Mouse (Mus musculus) cerebellum, postnatal 14 days (tissue): ENCODE data around the gene Il31.
A peak's percentile ranks its signal among the peaks of the same experiment; 100 is the strongest.
"Not testable (repeated sequence)": the region's sequence is repeated elsewhere in the genome, so short reads cannot be mapped to it uniquely, and the experiment has no call there.

ENCODE experiments used
- DNase-seq, 2 experiments: peaks; one replicate each; pipeline ENCODE4 v3.0.0; 2021; ENCODE audit warnings: mixed read lengths in 2 of 2

The Il31 gene

DNA sequence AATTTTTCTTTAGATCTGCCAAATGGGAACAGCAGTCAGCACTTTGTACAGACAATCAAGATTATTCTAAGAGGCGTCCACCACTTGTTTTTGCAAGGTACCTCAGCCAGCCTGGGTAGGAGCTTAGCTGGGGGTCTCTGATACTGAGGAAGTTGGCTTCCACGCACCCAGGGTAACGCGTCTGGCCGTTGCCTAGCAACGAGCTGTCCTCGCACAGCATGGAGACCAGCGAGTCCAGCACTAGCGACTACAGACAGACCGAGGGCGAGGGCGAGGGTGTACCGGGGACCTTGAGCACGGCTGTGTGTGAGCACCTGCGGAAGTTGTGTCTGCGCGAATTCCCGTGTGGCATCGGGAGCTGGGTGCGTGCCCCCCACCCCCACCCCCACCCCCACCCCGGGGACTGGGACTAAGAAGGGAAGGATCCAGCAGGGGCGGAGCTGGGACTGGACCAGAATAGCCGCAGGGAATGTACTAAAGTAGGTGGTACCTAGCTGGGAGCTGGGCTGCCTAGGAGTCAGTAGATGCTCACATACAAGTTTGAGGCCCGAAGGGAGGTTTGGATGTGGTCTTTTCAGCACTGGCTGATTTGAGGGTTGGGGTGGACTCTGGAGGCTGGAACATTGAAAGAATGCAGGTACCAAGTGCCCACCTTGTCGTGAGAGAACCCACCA is at the start of gene Il31, which contains the start of gene Lrrc43:
Gene Il31, minus strand, starts transcription at position 378 of the 674 bp plus-strand sequence.
Gene Lrrc43, plus strand, starts transcription at position 194 of the 674 bp plus-strand sequence.
- DNase-seq, result peak; percentile 36 to 47

DNA sequence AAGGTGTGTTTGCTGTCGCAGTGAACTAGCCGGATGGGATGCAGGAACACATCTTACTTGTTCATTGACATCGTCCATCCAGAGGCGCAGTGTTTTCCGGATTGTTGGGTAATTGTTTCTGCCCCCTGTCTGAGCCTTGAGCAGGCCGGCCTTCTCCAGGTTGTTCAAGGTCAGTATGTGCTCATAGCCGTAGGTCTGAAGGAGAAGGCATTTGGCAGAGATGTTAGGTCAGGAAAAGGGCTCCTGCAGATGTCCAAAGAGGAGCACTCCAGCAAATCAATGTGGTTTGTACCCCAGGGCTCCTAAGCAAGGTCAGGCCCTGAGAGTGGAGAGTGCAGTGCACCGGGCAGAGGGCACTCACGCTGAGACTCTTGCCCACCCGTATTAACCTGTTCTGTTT is 44.5 kb upstream of the Il31 start:
- no peak for DNase-seq

DNA sequence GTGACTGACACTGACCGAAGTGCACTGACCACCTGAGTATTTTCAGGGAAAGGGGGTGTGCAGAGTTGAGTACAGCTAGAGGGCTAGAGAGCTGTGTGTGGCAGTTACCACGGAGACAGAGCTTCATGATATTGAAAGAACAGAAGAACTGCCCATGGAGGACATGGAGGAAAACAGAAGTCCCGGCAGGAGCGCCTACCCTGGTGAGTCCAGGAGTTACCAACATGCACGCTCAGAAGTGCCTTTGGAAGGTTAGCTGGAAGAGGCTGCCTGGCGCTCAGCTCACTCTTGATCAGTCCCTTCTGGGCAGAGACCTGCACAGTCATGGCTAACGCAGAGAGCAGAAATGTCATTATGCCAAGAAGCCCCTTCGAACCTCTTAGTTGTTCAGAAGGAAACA is 40.8 kb upstream of the Il31 start:
- DNase-seq, result no peak

DNA sequence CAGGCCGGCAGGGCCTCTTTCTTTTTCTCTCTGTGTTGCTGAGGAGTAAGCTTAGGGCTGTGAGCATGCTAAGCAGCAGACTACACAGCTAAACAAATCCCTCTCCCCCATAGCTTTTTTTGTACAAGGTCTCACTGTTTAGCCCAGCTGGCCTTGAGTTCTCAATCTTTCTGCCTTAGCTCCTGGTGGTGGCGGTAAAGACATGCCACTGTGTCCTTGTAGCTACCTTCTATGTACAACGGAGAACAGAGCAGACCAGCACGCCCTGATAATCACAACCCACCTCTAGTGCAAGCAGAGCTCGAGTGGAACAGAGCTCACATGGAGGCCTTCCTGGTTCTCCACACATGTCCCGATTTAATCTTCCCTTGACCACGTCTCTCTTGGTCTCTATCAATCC is 39.4 kb upstream of the Il31 start:
- DNase-seq, result no peak

DNA sequence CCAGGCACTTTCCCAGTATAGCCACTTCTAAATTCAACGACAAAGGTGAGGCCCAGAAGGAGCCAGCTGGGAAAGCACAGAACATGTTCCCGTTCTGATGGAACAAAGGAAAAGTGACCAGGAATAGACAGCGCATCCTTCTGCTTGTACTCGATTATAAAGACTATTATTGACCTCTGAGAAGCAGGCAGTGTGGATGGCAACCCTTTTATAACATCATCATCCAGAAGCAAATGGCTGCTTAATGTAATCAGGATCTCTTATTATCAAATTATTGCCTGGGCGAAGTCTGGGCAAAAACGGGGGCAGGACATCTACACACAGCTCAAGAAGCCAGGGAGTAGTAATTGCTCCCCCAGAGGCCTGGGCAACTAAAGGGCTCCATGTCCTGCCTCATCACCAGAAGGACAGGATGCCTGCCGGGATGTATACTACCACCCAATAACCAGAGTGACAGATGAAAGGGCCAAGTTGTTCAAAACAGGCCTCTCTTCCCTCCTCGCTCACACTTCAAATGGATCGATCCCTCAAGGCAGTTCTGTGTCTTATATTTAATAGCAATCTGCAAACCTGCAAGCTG is 36.7 kb upstream of the Il31 start:
- no peak for DNase-seq

DNA sequence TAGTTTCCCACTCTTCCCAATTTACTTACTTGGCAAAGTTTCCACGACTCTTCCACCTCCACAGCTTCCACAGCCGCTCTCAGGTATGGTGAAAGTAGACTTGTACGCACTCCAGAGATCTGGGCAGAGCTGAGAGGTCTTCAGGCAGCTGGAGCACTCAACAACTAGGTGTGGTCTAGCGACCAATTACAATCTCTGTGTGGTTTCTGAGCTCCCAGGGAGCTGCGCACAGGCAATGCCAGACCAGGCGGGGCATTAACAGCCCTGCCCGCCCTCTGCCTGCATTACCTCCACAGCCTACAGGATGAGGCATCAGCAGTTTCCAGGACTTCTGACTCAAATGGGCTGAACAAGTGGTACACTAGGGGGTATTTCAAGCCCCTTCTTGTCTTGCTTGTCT is 36.0 kb upstream of the Il31 start, which contains the start of gene Gm49027:
Gene Gm49027, minus strand, starts transcription at position 208 of the 400 bp plus-strand sequence.
- DNase-seq, result no peak

DNA sequence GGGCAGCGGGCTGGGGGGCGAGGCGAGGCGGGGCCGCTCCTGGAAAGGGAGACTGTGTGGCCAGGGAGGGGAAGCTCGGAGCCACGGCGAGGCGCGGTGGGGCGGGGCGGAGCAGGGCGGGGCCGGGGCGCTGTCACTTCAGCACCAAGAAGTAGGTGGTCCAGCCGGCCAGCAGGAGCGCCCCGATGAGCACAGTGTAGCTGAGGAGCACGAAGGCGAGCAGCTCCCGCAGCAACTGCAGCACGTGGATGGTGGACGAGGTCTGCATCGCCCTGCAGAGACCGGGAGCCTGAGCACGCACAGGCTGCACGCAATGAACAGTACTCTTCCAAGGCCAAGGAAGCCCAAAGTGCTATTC is 35.1 kb upstream of the Il31 start:
- no peak for DNase-seq

DNA sequence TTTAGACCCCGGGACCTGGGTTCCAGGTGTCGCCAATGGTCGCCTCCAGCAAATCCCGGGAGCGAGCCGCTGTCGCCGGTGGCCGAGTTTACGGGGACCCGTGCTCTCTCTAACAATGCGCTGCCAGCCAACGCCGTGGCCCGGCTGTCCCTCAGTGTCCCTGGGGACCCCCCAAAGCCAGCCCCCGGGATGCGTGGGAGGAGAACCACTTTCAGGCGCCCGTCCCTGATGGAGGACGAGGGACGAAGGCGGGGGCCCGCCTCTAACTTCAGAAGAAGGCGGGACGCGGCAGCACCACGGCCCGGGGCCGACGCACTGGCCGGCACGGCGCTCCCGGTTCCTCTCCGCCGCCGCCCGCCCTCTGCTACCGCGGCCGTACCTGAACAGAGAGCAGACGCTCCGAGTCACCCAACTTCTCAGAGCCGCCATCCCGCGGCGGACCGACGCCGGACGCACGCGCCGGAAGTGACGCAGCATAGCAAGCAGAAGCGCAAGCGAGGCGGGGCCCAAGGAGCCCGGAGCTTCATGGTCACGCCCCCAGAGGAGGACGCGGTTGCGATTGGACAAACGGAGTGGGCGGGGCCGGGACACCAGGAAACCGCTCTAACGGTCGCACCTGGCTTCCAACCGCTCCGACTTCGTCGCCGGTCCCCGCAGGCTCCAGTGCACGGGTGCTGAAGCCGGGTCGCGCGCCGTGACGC is 34.6 kb upstream of the Il31 start, which contains the start of gene Diablo:
Gene Diablo, minus strand, starts transcription at position 485 of the 701 bp plus-strand sequence.
- peak; percentile 98 for DNase-seq

DNA sequence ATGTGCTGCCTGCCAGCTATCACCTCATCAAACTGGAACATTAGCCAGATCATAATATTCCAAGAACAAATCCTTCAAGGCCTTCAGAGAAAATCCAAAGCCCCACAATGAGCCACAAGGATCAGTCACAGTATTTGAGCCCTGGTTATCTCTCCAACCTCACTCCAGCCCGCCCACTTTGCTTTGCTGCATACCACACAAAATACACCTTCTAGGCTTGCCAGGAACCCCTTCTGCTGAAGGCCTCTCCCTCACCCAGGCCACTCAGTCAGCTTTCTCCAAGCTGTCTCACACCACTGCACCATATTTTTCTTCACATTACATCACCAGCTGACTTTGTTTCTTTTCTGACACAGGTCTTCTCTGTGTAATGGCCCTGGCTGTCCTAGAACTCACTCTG is 32.9 kb upstream of the Il31 start:
- DNase-seq, result peak in 1 of 2 experiments; percentile 1

DNA sequence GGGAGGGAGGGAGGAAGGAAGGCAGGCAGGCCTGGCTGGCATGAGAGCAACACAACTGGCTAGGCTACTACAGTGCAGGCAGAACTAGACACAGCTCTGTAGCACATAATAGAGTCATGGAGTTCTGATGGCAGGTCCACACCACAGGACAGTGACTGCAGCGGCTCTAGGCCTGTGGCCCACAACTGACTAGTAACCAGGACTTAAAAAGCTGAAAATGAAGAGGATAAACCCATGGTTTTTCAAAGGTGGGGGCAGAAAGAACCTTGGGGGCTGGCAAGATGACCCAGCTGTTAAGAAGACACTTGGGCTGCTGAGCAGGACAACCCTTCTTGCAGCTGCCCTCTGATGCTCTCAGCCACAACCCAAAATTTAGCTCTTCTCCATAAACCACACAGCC is 32.3 kb upstream of the Il31 start:
- DNase-seq, result peak in 1 of 2 experiments; percentile 1

DNA sequence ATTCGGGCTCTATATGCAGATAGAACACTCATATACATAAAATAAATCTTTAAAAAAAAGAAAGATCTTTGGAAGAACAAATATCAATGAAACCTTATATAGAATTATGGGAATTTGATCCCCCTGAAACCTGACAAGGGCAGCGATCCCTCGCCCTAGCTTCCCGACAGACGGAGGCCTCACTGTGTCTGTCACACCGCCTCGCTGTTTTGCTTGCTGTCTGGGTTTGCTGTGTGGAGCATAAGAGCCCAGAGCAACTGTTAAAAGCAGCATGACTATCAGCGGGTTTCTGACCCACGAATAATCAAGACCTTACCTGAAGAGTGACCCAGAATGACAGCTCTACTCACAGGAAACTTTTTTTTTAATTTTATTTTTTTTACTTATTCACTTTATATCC is 31.4 kb upstream of the Il31 start:
- peak in 1 of 2 experiments; percentile 1 for DNase-seq

DNA sequence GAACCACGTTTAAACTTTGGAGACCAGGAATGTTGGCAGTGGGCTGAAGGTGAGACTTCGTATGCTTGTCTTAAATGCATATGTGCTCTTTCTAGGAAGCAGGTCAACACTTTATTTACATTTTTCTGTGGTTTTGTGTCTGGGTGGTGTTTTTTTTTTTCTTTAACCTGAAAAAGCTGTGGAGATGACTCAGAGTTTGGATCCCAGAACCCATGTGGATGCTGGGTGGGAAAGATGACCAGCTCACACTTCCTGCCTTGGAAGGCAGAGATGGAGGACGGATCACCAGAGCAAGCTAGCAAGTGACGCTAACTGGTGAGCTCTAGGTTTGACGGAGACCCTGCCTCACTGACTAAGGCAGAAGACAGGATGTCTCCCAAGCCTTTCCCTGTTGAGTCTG is 25.6 kb upstream of the Il31 start:
- DNase-seq, result no peak

DNA sequence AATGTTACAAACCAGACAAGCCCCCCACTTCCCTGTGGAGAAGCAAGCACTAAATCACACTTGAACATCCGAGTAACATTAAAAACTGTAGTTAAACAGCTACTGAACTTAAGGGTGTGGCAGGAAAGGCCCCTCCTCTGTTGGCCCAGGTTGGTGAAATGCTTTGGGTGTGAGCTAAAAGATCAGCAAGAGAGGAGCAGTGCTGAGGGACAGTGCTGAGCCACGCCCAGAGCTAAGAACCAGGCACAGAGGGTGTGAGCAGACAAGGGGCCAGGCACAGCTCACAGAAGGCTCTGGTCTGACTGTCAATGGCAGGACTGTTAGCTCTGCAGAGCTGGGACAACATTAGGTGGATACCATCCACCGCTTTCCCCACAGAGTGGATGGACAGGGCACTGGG is 22.8 kb upstream of the Il31 start:
- DNase-seq, result no peak

DNA sequence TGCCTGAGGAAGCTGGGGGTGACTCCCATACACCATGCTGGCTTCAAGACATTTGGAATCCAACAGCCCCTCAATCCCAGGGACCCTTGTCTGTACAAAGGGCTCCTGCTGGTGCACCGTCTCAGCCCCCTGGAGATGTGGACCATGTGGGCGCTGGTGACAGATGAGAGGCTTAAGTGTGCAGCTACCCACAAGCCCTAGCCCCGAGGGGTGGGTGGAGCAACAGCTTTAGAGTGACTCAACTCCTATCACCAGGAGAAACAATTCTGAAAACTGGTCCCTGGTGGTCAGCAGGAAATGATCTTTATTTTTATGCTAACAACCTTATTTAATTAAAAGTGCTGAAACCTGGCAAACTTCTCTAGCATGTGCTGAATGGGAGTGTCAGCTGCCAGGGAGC is 22.1 kb upstream of the Il31 start:
- not testable (repeated sequence) for DNase-seq

DNA sequence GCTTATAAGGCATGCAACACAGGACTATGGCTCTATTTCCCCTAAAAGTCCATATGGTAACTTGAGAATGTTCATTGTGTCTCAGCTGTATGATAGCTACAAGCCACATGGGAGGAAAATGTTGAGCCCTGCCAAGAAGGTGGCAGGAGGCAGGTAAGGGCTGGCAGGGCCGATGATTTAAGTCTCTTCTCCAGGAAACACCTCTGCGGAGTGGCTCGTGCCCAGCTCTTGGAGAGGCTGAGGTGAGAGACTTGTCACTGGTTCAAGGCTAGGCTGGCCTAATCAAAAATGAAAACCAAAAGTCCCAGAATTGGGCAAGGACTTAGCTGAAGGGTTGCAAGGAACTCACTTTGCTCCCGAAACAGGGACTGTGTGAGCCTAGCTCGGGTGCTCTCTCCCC is 20.9 kb upstream of the Il31 start, which contains the start of gene B3gnt4:
Gene B3gnt4, plus strand, starts transcription at position 301 of the 400 bp plus-strand sequence.
- DNase-seq, result no peak

DNA sequence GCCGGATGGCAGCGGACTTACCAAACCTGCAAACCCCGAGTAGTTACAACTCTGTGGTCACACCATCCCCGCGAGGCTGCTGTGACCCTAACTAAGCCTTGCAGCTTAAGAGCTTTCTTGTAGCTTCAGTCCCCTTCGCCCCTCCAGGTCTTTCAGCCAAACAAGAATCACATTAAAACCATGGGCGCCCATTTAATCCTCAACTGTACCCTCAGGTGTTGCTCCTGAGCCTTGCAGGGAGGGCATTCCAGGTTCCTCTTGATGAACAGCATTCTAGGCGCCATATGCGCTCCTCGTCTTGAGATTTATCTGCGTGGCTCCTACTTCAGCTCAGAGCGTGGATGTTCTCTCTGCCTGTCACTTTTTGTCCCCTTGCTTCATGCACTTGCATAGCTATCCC is 19.6 kb upstream of the Il31 start:
- no peak for DNase-seq

DNA sequence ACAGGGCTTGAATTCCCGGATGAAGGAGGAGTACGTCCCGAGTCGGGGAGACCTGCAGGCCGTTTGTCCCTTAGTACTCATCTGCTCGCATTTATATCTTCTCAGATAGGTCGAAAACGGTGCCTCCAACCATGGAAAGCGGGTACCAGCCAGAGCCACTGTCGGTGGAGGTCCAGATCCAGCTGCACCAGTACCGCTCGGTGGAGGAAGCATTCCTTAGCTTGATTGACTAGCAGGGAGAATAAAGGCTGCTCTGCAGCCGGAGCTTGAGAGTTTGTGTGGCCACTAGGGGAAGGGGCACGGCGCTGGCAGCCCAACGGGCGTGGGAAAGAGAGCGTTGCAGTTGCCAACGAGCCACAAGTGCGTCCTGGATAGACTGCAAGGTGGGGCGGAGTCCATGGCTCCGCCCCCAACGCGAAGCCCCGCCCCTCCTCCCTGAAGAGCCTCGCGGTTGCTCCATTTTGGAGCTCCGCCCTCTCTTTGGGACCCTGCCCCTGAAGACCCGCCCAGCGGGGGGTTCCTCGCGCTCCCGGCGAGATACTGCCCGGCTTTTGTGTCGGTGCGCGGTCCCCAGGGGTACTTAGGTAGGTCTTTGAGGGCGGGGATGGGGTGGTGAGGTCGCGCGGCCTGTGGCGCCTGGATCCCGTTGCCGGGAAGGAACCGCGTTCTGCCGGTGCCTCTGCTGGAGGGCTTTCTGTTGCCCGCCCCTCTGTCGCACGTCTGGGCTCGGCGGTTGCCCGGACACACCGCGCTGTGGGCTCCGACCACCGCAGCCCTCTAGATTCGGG is 18.8 kb upstream of the Il31 start:
- peak; percentile 76 to 83 for DNase-seq

DNA sequence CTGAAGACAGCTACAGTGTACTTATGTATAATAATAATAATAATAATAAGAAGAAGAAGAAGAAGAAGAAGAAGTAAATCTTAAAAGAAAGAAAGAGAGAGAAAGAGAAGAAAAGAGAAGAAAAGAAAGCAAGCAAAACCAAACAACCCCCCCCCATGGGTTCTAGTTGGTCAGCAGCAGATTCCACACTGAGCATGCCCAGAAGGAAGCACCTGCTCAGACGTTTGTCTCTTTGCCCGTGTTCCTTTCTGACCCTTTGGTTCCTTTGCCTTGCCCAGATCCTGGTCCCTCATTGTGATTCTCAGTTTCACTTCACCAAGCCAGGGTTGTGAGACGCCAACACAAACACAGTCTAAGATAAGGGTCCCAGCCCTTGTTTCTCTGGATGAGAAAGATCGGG is 12.7 kb upstream of the Il31 start:
- no peak for DNase-seq

DNA sequence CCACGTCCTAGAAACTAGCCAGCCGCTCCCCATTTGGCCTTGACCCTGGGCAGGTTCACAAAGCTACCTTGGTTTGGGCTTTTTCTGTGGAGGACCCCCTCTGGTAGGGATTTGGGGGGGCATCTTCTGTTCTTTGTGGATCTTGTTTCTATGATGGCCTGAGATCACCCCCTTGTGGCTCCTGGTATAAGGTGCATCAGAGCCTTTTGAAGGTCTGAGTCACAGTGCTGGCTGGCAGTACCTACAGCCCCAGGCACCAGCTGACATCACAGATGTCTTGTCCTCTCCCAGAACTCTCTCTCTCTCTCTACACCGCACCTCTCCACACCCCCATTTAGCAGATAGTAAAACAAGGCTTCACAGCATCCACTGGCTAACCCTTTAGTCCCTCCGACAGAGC is 10.4 kb upstream of the Il31 start:
- DNase-seq, result peak; percentile 68 to 78

DNA sequence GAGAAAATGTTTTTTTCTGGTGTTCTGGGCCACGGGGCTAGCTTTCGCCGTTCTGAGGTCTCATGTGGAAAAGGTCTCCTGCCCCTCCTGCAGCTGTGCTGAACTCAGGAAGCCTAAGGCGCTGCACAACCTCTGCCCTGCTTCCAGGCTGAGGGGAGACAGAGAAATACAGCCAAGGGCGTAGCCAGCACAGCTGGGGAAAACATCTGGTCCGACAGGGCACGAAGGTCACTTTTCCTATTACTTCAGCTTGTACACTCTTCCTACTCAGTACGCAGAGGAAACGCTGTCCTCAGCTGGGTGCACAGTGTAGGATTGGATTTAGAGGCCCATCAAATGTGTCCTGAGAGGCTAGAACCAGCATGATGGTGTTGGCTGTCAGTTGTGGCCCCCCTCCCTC is 646 bp upstream of the Il31 start:
- no peak for DNase-seq

DNA sequence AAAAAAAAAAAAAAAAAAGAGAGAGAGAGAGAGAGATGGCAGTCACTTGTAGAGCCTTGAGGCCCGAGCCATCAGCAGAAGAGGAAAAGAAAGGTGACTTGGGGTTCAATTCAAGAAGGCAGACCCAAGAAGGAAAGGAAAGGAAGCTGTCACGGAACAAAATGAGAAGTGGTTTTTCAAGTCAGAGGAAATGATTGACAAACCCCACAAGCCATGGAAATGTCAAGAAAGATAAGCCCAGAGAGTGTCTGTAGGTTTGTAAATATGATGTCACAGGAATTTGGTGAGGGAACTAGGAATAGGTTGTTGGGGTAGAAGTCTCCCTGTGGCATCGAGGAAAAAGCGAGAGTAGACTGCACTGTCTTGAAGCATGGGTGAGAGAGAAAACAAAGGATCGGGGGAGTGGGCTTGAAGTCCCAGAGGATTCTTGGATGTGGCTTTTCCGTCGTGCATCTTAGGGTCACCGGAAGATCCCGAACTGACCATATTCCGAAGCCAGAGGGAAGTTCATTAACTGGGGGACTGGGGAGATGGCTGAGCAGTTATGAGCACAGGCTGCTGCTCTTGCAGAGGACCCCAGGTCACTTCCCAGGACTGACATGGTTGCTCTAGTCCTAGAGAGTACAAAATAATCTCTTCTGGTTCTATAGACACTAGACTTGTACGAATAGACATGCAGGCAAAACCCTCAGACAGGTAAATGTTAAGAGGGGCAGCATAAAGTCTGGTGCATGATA is 1.5 kb downstream of the Il31 start:
- DNase-seq, result no peak

DNA sequence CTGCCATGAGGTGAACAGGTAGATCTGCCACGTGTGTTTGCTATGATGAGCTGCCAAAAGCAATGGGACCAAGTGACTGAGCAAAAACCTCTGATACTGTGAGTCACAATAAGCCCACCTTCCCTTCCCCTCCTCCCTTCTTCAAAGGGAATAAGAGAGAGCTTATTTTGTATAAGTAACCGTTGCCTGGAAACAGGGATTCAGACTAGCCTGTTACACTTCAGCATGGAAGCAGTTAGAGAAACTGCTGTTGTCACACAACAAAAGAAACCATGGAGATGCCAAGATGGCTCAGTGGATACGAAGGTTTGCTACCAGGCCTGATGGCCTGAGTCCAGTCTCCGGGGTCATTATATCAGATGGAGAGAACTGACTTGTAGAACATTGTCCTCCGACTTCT is 15.5 kb downstream of the Il31 start:
- no peak for DNase-seq
